Mouse (Mus musculus): Measurements from ENCODE around the gene Stpg2.
"Not testable (repeated sequence)": the region's sequence is repeated elsewhere in the genome, so short reads cannot be mapped to it uniquely, and the experiment has no call there.

Stpg2 gene

GRCm38 (mm10) chr3:139442170-139442569, 236.7 kb downstream of the Stpg2 start:
- DNase-seq (ENCODE audit: low spot score) = no peak

DNA sequence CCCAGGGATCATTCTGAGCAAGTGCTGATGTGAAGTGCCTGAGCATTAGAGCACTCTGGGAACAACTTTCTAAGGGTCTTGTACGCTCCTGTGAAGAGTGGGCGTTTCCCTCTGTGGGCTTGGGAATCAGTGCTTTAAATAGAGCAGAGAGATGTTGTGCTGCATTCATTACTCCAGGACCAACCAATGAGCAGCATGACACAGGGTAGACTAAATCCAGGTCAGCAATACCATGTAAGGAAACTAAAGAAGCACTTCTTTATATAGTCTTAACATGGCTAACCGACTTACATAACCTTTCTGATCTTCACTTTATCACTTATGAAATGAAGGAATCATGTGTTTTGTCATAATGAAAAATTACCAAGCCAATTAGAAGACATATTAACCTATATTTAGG, 290.4 kb downstream of the Stpg2 start:
- DNase-seq (ENCODE audit: low spot score) = no peak

GRCm38 (mm10) chr3:139502216-139502615, 296.7 kb downstream of the Stpg2 start:
- DNase-seq (ENCODE audit: low spot score) = no peak

DNA sequence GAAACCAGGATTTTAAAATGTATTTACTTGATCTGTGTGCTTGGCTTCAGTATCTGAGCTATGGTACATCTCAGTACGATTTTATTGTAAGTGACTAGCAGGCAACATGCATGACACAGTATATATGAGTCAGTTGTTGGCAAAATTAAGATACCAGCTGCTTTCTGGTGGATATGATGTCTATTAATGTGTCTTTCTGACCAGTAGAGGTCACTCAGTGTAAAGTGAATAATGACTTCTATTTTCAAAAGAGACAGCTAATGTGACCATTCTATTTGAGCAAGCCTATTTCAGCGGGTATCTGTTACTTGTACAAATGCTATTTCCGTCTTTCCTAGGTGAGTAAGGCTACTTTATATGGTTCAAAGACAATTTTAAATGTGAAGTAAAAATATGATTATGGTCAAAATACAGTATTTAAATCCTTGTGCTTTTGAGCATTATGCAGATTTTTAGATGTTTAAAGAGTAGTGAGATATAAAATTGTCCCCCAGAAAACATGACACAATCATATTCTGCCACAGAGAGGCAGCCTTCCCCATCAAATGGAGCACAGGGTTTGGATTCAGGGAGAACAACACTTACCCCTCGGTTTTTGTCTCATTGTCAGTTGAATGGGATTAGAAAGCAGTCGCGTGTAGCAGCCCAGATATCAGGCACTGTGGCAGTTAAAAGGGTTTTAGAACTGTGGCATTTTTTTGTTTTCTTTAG, 303.9 kb downstream of the Stpg2 start:
- DNase-seq (ENCODE audit: low spot score) = no peak

DNA sequence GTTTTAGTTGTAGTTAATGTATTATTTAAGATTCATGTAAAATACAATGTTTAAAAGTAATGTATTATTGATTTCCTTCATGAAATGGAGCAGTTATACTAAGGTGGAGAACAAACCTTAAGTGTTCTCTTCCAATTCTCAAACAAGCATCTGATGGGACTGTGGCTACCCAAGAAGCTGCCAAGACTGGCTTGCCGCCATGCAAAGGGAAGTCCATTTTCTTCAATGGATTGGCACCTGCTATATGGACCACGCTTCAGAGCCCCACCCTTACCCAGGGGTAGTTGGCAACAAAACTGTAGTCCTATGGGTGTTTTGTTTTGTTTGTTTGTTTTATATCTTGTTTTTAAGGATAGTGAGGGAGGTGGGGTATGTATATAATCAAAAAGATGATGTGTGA, 373.0 kb downstream of the Stpg2 start:
- DNase-seq (ENCODE audit: low spot score) = no peak

- DNase-seq (ENCODE audit: low spot score) = no peak
Observed at GRCm38 (mm10) chr3:139581298-139581697, 375.8 kb downstream of the Stpg2 start.

GRCm38 (mm10) chr3:139599508-139599907, 394.0 kb downstream of the Stpg2 start:
- DNase-seq (ENCODE audit: low spot score) = no peak

- not testable (repeated sequence) for DNase-seq (ENCODE audit: low spot score)
Observed at GRCm38 (mm10) chr3:139608267-139608666, 402.8 kb downstream of the Stpg2 start.

- DNase-seq (ENCODE audit: low spot score) = no peak
Observed at GRCm38 (mm10) chr3:139614641-139615040, 409.1 kb downstream of the Stpg2 start.

GRCm38 (mm10) chr3:139615791-139616190, 410.3 kb downstream of the Stpg2 start:
- DNase-seq (ENCODE audit: low spot score) = no peak

GRCm38 (mm10) chr3:139637887-139638286, 432.4 kb downstream of the Stpg2 start:
- DNase-seq (ENCODE audit: low spot score) = no peak

DNA sequence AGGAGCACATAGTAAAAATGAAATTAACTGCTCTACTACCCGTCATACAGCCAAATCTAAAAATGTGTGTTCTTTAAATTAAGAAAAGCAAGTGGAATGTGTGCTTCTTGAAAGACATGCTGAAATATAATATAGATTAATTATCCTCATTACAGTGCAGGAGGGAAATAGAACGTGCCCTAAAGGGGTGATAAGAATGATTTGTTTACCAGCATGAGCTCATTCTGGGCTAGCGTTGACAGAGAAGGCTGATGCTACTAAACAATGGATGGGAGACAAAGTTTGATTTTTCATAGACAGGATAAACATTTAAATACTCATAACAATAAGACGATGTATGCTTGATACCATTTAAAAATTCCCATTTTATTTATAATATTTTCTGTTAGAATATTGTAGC, 446.0 kb downstream of the Stpg2 start:
- no peak for DNase-seq (ENCODE audit: low spot score)

GRCm38 (mm10) chr3:139659416-139659815, 453.9 kb downstream of the Stpg2 start:
- no peak for DNase-seq (ENCODE audit: low spot score)

DNA sequence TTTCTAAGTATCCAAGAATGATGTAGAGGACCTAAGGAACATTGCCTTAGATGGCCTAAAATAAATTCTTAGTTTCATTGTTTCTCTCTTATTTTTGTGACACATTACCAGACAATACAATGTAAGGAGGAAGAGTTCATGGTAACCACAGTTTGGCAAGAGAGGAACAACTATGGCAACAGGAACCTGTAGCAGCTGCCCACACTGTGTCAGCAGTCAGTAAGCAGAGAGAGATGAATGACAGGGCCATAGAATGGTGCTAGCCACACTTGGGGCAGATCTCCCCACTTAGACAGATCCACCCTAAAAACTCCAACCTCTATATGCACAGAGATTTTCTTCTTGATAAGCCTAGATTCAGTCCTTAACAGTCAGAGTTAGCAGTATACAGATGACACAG, 456.7 kb downstream of the Stpg2 start:
- no peak for DNase-seq (ENCODE audit: low spot score)

GRCm38 (mm10) chr3:139663712-139664245, 458.3 kb downstream of the Stpg2 start:
- DNase-seq (ENCODE audit: low spot score) = no peak

DNA sequence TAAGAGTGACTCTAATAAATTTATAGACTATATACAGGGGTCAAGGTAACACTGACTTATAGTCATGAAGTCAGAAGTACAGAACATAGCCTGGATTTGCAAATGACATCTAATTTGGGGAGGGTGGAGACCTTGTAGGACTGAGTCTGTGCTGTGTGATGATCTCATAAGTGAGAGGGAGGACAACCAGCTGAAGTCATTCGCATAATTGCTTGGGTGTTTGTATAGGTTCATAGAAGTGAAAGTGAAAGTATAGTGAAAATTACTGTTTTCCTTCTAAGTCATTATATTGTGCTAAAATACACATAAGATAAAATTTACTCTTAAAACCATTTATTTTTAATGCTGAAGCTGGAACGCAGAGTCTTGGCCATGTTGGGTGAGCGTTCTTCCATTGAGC, 459.6 kb downstream of the Stpg2 start:
- no peak for DNase-seq (ENCODE audit: low spot score)

GRCm38 (mm10) chr3:139676192-139676591, 470.7 kb downstream of the Stpg2 start:
- no peak for DNase-seq (ENCODE audit: low spot score)

- no peak for DNase-seq (ENCODE audit: low spot score)
Observed at GRCm38 (mm10) chr3:139676723-139677122, 471.2 kb downstream of the Stpg2 start.

GRCm38 (mm10) chr3:139704238-139704637, 498.7 kb downstream of the Stpg2 start:
- DNase-seq (ENCODE audit: low spot score) = not testable (repeated sequence)

DNA sequence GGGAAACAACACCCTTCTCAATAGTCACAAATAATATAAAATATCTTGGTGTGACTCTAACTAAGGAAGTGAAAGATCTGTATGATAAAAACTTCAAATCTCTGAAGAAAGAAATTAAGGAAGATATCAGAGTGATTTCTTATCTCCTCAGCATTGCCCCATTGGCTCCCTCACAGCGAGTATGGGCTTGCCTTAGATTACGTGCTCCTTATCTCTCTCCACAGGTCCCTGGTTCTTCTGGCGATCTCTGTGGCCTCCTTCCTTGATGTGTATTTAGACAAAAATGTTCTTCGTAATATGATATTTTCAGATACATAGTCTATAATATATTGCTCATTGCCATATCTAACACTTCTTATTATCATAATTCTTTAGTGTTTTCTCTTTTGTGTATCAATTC, 501.9 kb downstream of the Stpg2 start:
- not testable (repeated sequence) for DNase-seq (ENCODE audit: low spot score)

DNA sequence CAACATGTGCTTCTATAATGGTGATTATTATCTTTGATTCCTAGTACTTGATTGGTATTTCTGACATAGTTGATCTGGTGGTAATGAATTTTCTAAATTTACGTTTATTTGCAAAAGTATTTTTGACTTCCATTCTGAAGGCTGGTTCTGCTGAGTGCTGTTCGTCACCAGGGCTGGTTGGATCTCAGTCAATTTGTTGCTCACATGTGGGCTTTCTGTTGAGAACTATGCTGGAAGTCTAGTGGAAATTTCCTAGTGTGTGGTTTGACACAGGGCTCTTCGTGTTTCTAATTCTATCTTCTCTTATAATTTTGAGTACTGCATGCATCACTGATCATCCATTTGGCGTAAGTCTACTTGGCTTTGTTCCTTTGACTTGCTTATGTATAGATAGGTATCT, 504.3 kb downstream of the Stpg2 start:
- no peak for DNase-seq (ENCODE audit: low spot score)

DNA sequence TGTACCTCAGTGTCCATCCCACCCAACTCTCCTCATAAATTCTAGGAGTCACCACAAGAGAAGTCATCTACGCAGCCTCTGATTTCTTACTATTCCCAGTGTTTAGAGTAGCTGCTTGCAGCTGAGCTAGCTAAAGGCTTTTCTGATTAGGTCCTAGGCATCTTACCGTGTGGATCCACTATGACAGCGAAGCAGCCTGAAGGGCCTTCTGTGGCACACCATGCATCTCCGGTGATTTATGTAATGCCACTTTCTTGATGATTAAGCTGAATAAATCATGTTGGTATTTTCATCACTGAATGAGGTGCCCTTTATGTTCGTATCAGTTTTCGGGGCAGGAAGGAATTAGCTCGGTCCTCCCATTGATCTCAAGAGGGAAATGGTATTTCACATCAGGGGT, 523.3 kb downstream of the Stpg2 start:
- DNase-seq (ENCODE audit: low spot score) = no peak

DNA sequence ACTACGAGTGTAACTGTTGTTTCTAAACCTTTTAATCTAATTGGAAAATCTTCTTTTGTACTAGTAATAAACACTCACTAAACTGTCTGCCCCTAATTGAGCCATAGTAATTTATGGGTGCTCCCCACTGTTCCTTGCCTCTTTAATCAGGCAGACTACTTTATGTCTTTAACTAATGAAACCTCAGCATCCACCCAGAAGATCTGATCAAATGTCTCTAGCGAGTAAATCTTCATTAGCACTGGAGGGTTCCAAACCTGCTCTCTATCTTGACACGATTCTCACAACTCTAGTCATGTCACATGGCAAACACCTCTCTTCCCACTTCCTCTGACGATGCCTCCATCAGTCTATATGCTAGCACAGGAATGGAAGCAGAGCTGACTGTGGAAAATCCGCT, 523.8 kb downstream of the Stpg2 start:
- no peak for DNase-seq (ENCODE audit: low spot score)

DNA sequence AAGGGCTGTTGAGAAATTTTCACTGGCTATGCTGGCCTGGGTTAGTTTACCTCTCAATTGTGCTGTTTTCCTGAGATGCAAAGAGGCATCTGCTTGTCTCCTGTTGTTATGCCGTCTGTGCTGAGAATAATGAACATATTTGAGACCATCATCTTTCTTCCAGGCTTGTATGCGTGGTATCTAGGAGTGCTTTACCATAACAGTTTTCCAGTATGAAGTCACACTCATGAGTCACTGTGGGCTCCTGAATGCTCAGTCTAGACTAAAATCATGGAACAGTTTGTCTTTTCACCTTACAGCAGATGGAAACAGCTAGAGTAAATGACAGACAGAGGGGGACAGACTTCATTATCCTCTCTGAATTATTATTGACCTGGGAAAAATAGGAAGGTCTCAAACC, 527.7 kb downstream of the Stpg2 start:
- DNase-seq (ENCODE audit: low spot score) = no peak

All from urinary bladder, postnatal 25 days (tissue).